Mouse (Mus musculus) heart, embryonic 14.5 days (tissue): Measurements from ENCODE around the gene Tbx1. TPM values are rescaled to one million over a fixed set of nuclear protein-coding genes. Genes with fewer than 3 reads are reported as not detected.
A peak's percentile ranks its signal among the peaks of the same experiment; 100 is the strongest.

ENCODE experiments used
- ATAC-seq: fragments of 200-750 bp; cut with Nextera tagmentation; 2 replicates; pipeline ENCODE4 v1.8.0; 2017; ENCODE audit warnings: low read depth, moderate TSS enrichment; ENCODE audit not compliant: insufficient number of reproducible peaks, insufficient read depth, low FRiP score
- H3K27ac ChIP-seq, 2 experiments: fragments of 200-500 bp in 1 of 2; fragments of 300-500 bp in 1 of 2; sonication (generic) in 1 of 2; replicated peaks in 1 of 2; 2 replicates each; pipeline ENCODE4 v1.5.1; 2012 to 2014; ENCODE audit warnings: low read depth in 2 of 2, low read length in 2 of 2, control low read depth in 1 of 2, mild to moderate bottlenecking in 1 of 2, mixed read lengths in 1 of 2; ENCODE audit not compliant: control insufficient read depth in 1 of 2, insufficient read depth in 1 of 2
- H3K27me3 ChIP-seq: fragments of 300-500 bp; sonication (generic); 2 replicates; pipeline ENCODE4 v1.6.1; 2014; ENCODE audit warnings: mild to moderate bottlenecking, low read length, control low read depth; ENCODE audit not compliant: control insufficient read depth, insufficient read depth
- H3K36me3 ChIP-seq: fragments of 300-500 bp; sonication (generic); 2 replicates; pipeline ENCODE4 v1.6.1; 2014; ENCODE audit warnings: mild to moderate bottlenecking, control low read depth, low read length, mixed read lengths; ENCODE audit not compliant: control insufficient read depth, insufficient read depth
- H3K4me1 ChIP-seq, 2 experiments: fragments of 200-500 bp in 1 of 2; fragments of 300-500 bp in 1 of 2; sonication (generic) in 1 of 2; 2 replicates each; pipeline ENCODE4 v1.6.1; 2012 to 2014; ENCODE audit warnings: low read length in 2 of 2, control low read depth in 1 of 2, mixed read lengths in 1 of 2; ENCODE audit not compliant: control insufficient read depth in 2 of 2, insufficient read depth in 2 of 2
- H3K4me2 ChIP-seq: fragments of 300-500 bp; sonication (generic); 2 replicates; pipeline ENCODE4 v1.6.1; 2014; ENCODE audit warnings: mild to moderate bottlenecking, low read length
- H3K4me3 ChIP-seq, 2 experiments: fragments of 200-500 bp in 1 of 2; fragments of 300-500 bp in 1 of 2; sonication (generic) in 1 of 2; 2 replicates each; pipeline ENCODE4 v1.5.1; 2012 to 2014; ENCODE audit warnings: low read length in 2 of 2, mild to moderate bottlenecking in 2 of 2, control low read depth in 1 of 2, low read depth in 1 of 2, moderate library complexity in 1 of 2; ENCODE audit not compliant: control insufficient read depth in 1 of 2, insufficient read depth in 1 of 2
- H3K9ac ChIP-seq: fragments of 300-500 bp; sonication (generic); 2 replicates; pipeline ENCODE4 v1.6.1; 2014; ENCODE audit warnings: mild to moderate bottlenecking, low read length
- H3K9me3 ChIP-seq: fragments of 300-500 bp; sonication (generic); 2 replicates; pipeline ENCODE4 v1.6.1; 2016; ENCODE audit warnings: low read length, control low read depth; ENCODE audit not compliant: control insufficient read depth
- WGBS: fragments of 180-500 bp; shearing (Covaris S2); extraction: QIAGEN DNeasy Blood & Tissue Kit; methylation state at CpG from one replicate; pipeline ENCODE4 v1.1.7; 2014; 5-methylcytosine and 5-hydroxymethylcytosine counted together
- polyA plus RNA-seq: library from polyadenylated mRNA; unstranded; fragments of >200 nt; fragmentation: Nextera tagmentation; extraction: Ambion mirVana; gene quantifications from 2 replicates; pipeline ENCODE4 v1.2.1, GENCODE M21; 2014

Tbx1 gene
- polyA plus RNA-seq, 1 experiment from 2014 or later: 0.80 TPM

GRCm38 (mm10) chr16:18564472-18564871 is 26.0 kb downstream of the Tbx1 start:
- H3K9ac ChIP-seq: no peak overlapping the region
- 32% methylated on average over 2 of the region's 2 CpGs for WGBS
- no peak for ATAC-seq
- no peaks in the 10 kb centered on the region for H3K36me3 ChIP-seq
- no peak overlapping the region for H3K27ac ChIP-seq
- no peaks in the 10 kb centered on the region for H3K27me3 ChIP-seq
- no peak overlapping the region for H3K4me2 ChIP-seq
- H3K4me3 ChIP-seq: no peak overlapping the region
- H3K4me1 ChIP-seq: peaks cover 0 to 5% of the 10 kb centered on the region in 2 experiments; a peak in 1 of 4 replicates
- H3K9me3 ChIP-seq: no peaks in the 10 kb centered on the region

- peaks cover 10 to 11% of the 10 kb centered on the region in 2 experiments for H3K4me1 ChIP-seq
- no peaks in the 10 kb centered on the region for H3K36me3 ChIP-seq
- 81% methylated on average over 3 of the region's 3 CpGs for WGBS
- no peak overlapping the region for H3K27ac ChIP-seq
- no peak overlapping the region for H3K9ac ChIP-seq
- H3K4me2 ChIP-seq: no peak overlapping the region
- ATAC-seq: no peak
- H3K4me3 ChIP-seq: no peak overlapping the region
- H3K9me3 ChIP-seq: no peaks in the 10 kb centered on the region
- 0 out of 2 replicates have a peak, but pooled peaks cover 10% of the 10 kb centered on the region for H3K27me3 ChIP-seq
Observed at GRCm38 (mm10) chr16:18556461-18556860, 34.0 kb downstream of the Tbx1 start.

- 0 out of 4 replicates have a peak overlapping the region, but pooled peaks of 1 of the 2 experiments have one; percentile 24 for H3K27ac ChIP-seq
- no peaks in the 10 kb centered on the region for H3K36me3 ChIP-seq
- H3K9ac ChIP-seq: no peak overlapping the region; the same call in 1 of the 2 replicates
- H3K27me3 ChIP-seq: 0 out of 2 replicates have a peak, but pooled peaks cover 10% of the 10 kb centered on the region
- H3K4me2 ChIP-seq: no peak overlapping the region
- peak; percentile 45 for ATAC-seq
- no peaks in the 10 kb centered on the region for H3K9me3 ChIP-seq
- WGBS: 26% methylated on average over 17 of the region's 17 CpGs
- H3K4me3 ChIP-seq: no peak overlapping the region
- H3K4me1 ChIP-seq: peaks cover 10 to 11% of the 10 kb centered on the region in 2 experiments
Observed at GRCm38 (mm10) chr16:18555235-18555935, 35.1 kb downstream of the Tbx1 start.

- no peak overlapping the region for H3K4me2 ChIP-seq
- no peak overlapping the region for H3K27ac ChIP-seq
- H3K9ac ChIP-seq: no peak overlapping the region
- no peak overlapping the region for H3K4me3 ChIP-seq
- peaks cover 10 to 11% of the 10 kb centered on the region in 2 experiments for H3K4me1 ChIP-seq
- ATAC-seq: no peak
- H3K27me3 ChIP-seq: 0 out of 2 replicates have a peak, but pooled peaks cover 10% of the 10 kb centered on the region
- H3K36me3 ChIP-seq: no peaks in the 10 kb centered on the region
- WGBS: 53% methylated on average over 2 of the region's 2 CpGs
- H3K9me3 ChIP-seq: no peaks in the 10 kb centered on the region
Observed at GRCm38 (mm10) chr16:18554721-18555120, 35.8 kb downstream of the Tbx1 start.

- H3K9me3 ChIP-seq: no peaks in the 10 kb centered on the region
- H3K9ac ChIP-seq: no peak overlapping the region
- H3K4me2 ChIP-seq: no peak overlapping the region
- H3K36me3 ChIP-seq: no peaks in the 10 kb centered on the region
- 78% methylated on average over 11 of the region's 11 CpGs for WGBS
- H3K27me3 ChIP-seq: 0 out of 2 replicates have a peak, but pooled peaks cover 10% of the 10 kb centered on the region
- no peak overlapping the region for H3K27ac ChIP-seq
- no peak for ATAC-seq
- H3K4me3 ChIP-seq: no peak overlapping the region
- peaks cover 10 to 14% of the 10 kb centered on the region in 2 experiments for H3K4me1 ChIP-seq
Observed at GRCm38 (mm10) chr16:18552106-18552710, 38.3 kb downstream of the Tbx1 start.

- H3K4me1 ChIP-seq: peaks cover 10 to 14% of the 10 kb centered on the region in 2 experiments
- no peak overlapping the region for H3K4me2 ChIP-seq
- no peaks in the 10 kb centered on the region for H3K36me3 ChIP-seq
- no peak overlapping the region for H3K27ac ChIP-seq
- 0 out of 2 replicates have a peak, but pooled peaks cover 10% of the 10 kb centered on the region for H3K27me3 ChIP-seq
- 58% methylated on average over 9 of the region's 9 CpGs for WGBS
- no peak for ATAC-seq
- H3K4me3 ChIP-seq: no peak overlapping the region
- H3K9me3 ChIP-seq: no peaks in the 10 kb centered on the region
- H3K9ac ChIP-seq: no peak overlapping the region
Observed at GRCm38 (mm10) chr16:18551604-18552003, 38.9 kb downstream of the Tbx1 start.

- Histone ChIP-seq H3K9ac (no peak overlapping the region), H3K27ac (no peak overlapping the region), H3K4me1 (peaks cover 10 to 12% of the 10 kb centered on the region in 2 experiments), H3K36me3 (no peaks in the 10 kb centered on the region), H3K9me3 (no peaks in the 10 kb centered on the region), H3K27me3 (peaks cover 2% of the 10 kb centered on the region; the same call in 1 of the 2 replicates), H3K4me2 (no peak overlapping the region), H3K4me3 (no peak overlapping the region)
- 71% methylated on average over 5 of the region's 5 CpGs for WGBS
- ATAC-seq: no peak
Observed at GRCm38 (mm10) chr16:18547891-18548290, 42.6 kb downstream of the Tbx1 start.
